Mouse (Mus musculus): ENCODE data around the gene Dnase1.
"Not testable (repeated sequence)": the region's sequence is repeated elsewhere in the genome, so short reads cannot be mapped to it uniquely, and the experiment has no call there.

The Dnase1 gene

GRCm38 (mm10) chr16:4044093-4044492, 7.4 kb downstream of the Dnase1 start:
- no peak for DNase-seq (ENCODE audit: low read depth in 1 of 2, low spot score in 2 of 2)

GRCm38 (mm10) chr16:4045524-4045923, 8.8 kb downstream of the Dnase1 start:
- DNase-seq (ENCODE audit: low read depth in 1 of 2, low spot score in 2 of 2): no peak

GRCm38 (mm10) chr16:4052601-4053000, 15.9 kb downstream of the Dnase1 start:
- DNase-seq (ENCODE audit: low read depth in 1 of 2, low spot score in 2 of 2): no peak

- no peak for DNase-seq (ENCODE audit: low read depth in 1 of 2, low spot score in 2 of 2)
Observed at GRCm38 (mm10) chr16:4053811-4054210, 17.1 kb downstream of the Dnase1 start.

- DNase-seq (ENCODE audit: low read depth in 1 of 2, low spot score in 2 of 2): no peak
Observed at GRCm38 (mm10) chr16:4064945-4065344, 28.2 kb downstream of the Dnase1 start.

- peak in 1 of 2 experiments; percentile 15 for DNase-seq (ENCODE audit: low read depth in 1 of 2, low spot score in 2 of 2)
Observed at GRCm38 (mm10) chr16:4068588-4068987, 31.8 kb downstream of the Dnase1 start.

- no peak for DNase-seq (ENCODE audit: low read depth in 1 of 2, low spot score in 2 of 2)
Observed at GRCm38 (mm10) chr16:4074297-4074696, 37.6 kb downstream of the Dnase1 start.

- DNase-seq (ENCODE audit: low read depth in 1 of 2, low spot score in 2 of 2): no peak
Observed at GRCm38 (mm10) chr16:4074836-4075235, 38.1 kb downstream of the Dnase1 start.

- peak; percentile 76 to 89 for DNase-seq (ENCODE audit: low read depth in 1 of 2, low spot score in 2 of 2)
Observed at GRCm38 (mm10) chr16:4077384-4078061, 40.8 kb downstream of the Dnase1 start, which contains the start of gene Trap1. TSS of gene Trap1 (minus strand) at chr16:4077827.

- DNase-seq (ENCODE audit: low read depth in 1 of 2, low spot score in 2 of 2): not testable (repeated sequence)
Observed at GRCm38 (mm10) chr16:4078302-4078701, 41.6 kb downstream of the Dnase1 start.

- DNase-seq (ENCODE audit: low read depth in 1 of 2, low spot score in 2 of 2): no peak
Observed at GRCm38 (mm10) chr16:4079656-4080055, 42.9 kb downstream of the Dnase1 start.

GRCm38 (mm10) chr16:4080419-4080818, 43.7 kb downstream of the Dnase1 start:
- DNase-seq (ENCODE audit: low read depth in 1 of 2, low spot score in 2 of 2): not testable (repeated sequence)

- no peak for DNase-seq (ENCODE audit: low read depth in 1 of 2, low spot score in 2 of 2)
Observed at GRCm38 (mm10) chr16:4085051-4085450, 48.3 kb downstream of the Dnase1 start.

- DNase-seq (ENCODE audit: low read depth in 1 of 2, low spot score in 2 of 2): no peak
Observed at GRCm38 (mm10) chr16:4085851-4086387, 49.2 kb downstream of the Dnase1 start.

- DNase-seq (ENCODE audit: low read depth in 1 of 2, low spot score in 2 of 2): no peak
Observed at GRCm38 (mm10) chr16:4087214-4087913, 50.6 kb downstream of the Dnase1 start.

Measured in monocyte, adult 2 months (primary cell).